Comparison of ENCODE assay signal across 11 mouse cellular contexts in the genomic region with DNA sequence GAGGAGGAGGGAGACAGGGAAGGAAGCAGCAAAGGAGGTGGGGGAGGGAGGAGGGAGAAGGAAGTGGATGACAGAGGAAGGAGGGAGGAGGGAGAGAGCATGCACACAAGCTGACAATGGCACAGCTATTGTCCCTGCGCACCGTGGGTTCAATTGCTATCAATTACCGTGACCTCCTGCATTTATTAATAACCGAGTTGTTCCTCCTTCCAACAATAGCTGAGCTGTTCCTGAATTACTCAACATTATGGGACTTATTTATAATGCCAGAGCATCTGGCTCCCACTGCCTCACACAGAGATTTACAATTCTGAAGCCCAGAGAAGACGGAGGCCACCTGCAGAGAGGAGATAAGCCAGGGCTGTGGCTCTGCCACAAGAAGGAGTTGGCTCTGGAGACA. TPM values are rescaled to one million over a fixed set of nuclear protein-coding genes. Genes with fewer than 3 reads are reported as not detected.
A peak's percentile ranks its signal among the peaks of the same experiment; 100 is the strongest.
DNase-seq lines count a peak whose midpoint lies in the region; ATAC-seq and TF ChIP-seq lines count a peak whose summit lies in the region.
"Had no signal": no experiment of that assay in that cellular context is flagged by ENCODE, and none has a peak within 500 bp of the region (broad histone marks: within the 10 kb centered on the region; RNA-seq: fewer than 3 reads in every experiment).

No protein-coding gene starts in this region.

- peaks cover 31% of the 10 kb centered on the region for H3K4me1 ChIP-seq in hindbrain, embryonic 11.5 days (replicated peaks; ENCODE audit: control insufficient read depth, insufficient read depth, low read length)
- H3K4me1 ChIP-seq in midbrain, embryonic 12.5 days, result peaks cover 59% of the 10 kb centered on the region
- H3K4me1 ChIP-seq: liver, embryonic 13.5 days had no signal

- 12% methylated on average over 5 of the region's 5 CpGs for WGBS in hindbrain, embryonic 11.5 days
- WGBS in midbrain, embryonic 12.5 days, result 14% methylated on average over 5 of the region's 5 CpGs

- intact Hi-C loops in left cerebral cortex, adult 2 months (cut with DNase I), result loop anchor here (2.0 kb wide), 1 partner anchor 71 kb away; no protein-coding TSS in a partner anchor

- no peak overlapping the region for H3K9ac ChIP-seq in hindbrain, embryonic 11.5 days (ENCODE audit: low read depth, low read length)
- no peak overlapping the region for H3K9ac ChIP-seq in midbrain, embryonic 12.5 days (replicated peaks)
- H3K9ac ChIP-seq: liver, embryonic 13.5 days had no signal

- no peaks in the 10 kb centered on the region for H3K9me3 ChIP-seq in hindbrain, embryonic 11.5 days (ENCODE audit: control insufficient read depth, low read length)
- no peaks in the 10 kb centered on the region for H3K9me3 ChIP-seq in midbrain, embryonic 12.5 days
- H3K9me3 ChIP-seq: liver, embryonic 13.5 days had no signal

- no peak overlapping the region for H3K4me2 ChIP-seq in hindbrain, embryonic 11.5 days (replicated peaks; ENCODE audit: low read depth, low read length)
- no peak overlapping the region for H3K4me2 ChIP-seq in midbrain, embryonic 12.5 days (replicated peaks)
- H3K4me2 ChIP-seq: liver, embryonic 13.5 days had no signal

- no peak for TF ChIP-seq CTCF in left cerebral cortex, adult 2 months (IDR thresholded peaks at IDR 0.05)

- peak; percentile 58 for ATAC-seq in hindbrain, embryonic 11.5 days (ENCODE audit: low FRiP score)
- peak; percentile 50 for ATAC-seq in midbrain, embryonic 12.5 days (ENCODE audit: low FRiP score, low read depth)

- peaks cover 31% of the 10 kb centered on the region for H3K27me3 ChIP-seq in hindbrain, embryonic 11.5 days (ENCODE audit: control insufficient read depth, insufficient read depth, low read length)
- peaks cover 46% of the 10 kb centered on the region for H3K27me3 ChIP-seq in midbrain, embryonic 12.5 days
- H3K27me3 ChIP-seq: liver, embryonic 13.5 days had no signal

- peak in 1 of 2 experiments; percentile 19 for DNase-seq in left cerebral cortex, adult 2 months (ENCODE audit: extremely low spot score in 1 of 2, low spot score in 2 of 2)
- DNase-seq in left cerebral cortex, adult 9 months (ENCODE audit: low spot score in 2 of 2), result no peak
- peak; percentile 52 for DNase-seq in embryo, embryonic 11 days
- peak; percentile 60 for DNase-seq in hindbrain, embryonic 11.5 days (ENCODE audit: low spot score)
- no peak for DNase-seq in ovary, postnatal 14 days (ENCODE audit: low spot score)
- DNase-seq in cerebellum, postnatal 36 days, result no peak
- no peak for DNase-seq in spleen, postnatal 4 days (ENCODE audit: low spot score in 2 of 2)
- DNase-seq: adrenal gland, postnatal 25 days; heart, postnatal 36 days; liver, embryonic 13.5 days had no signal

- no peaks in the 10 kb centered on the region for H3K36me3 ChIP-seq in hindbrain, embryonic 11.5 days (ENCODE audit: control insufficient read depth, insufficient read depth, low read length)
- H3K36me3 ChIP-seq in midbrain, embryonic 12.5 days, result no peaks in the 10 kb centered on the region
- H3K36me3 ChIP-seq: liver, embryonic 13.5 days had no signal

- peak overlapping the region; percentile 56; the same call in 1 of the 2 replicates for H3K27ac ChIP-seq in left cerebral cortex, adult 2 months
- peak overlapping the region; percentile 67; the same call in 1 of the 2 replicates for H3K27ac ChIP-seq in hindbrain, embryonic 11.5 days (ENCODE audit: low read depth, low read length)
- H3K27ac ChIP-seq in midbrain, embryonic 12.5 days (replicated peaks), result peak overlapping the region; percentile 86
- H3K27ac ChIP-seq: liver, embryonic 13.5 days had no signal

- no peak overlapping the region for H3K4me3 ChIP-seq in left cerebral cortex, adult 2 months
- H3K4me3 ChIP-seq in hindbrain, embryonic 11.5 days (ENCODE audit: low read depth, low read length), result no peak overlapping the region
- H3K4me3 ChIP-seq in midbrain, embryonic 12.5 days, result no peak overlapping the region
- H3K4me3 ChIP-seq: liver, embryonic 13.5 days had no signal

RNA-seq across cellular contexts. Expression of a gene that starts 44.8 kb away (rescaled TPM):
- total RNA-seq in left cerebral cortex, adult 2 months (2021), result 1 to 10 TPM in 1 of 2 experiments, under 1 TPM in 1; 1.00 to 1.4 TPM
- 0.60 and 0.68 TPM in 2 replicates for polyA plus RNA-seq in hindbrain, embryonic 11.5 days (2014; fragmentation: Nextera tagmentation; extraction: Ambion mirVana)
- 1.8 and 2.1 TPM in 2 replicates for polyA plus RNA-seq in midbrain, embryonic 12.5 days (2016; fragmentation: Nextera tagmentation; extraction: Ambion mirVana)

Comparison
In these comparisons a context has a peak if more than half of its experiments do, and no peak if none do; other contexts are left out.
1. DNase-seq: peak in embryo, embryonic 11 days (single experiment) and hindbrain, embryonic 11.5 days (single experiment); none in left cerebral cortex, adult 9 months (0 of 2), ovary, postnatal 14 days (single experiment), cerebellum, postnatal 36 days (0 of 2) and spleen, postnatal 4 days (0 of 2).
2. Peak in every context shown above with its lines, with median percentiles within 50 percentile points of each other: H3K27ac ChIP-seq.